Mouse (Mus musculus): ENCODE measurements around the gene Mmd2. TPM values are rescaled to one million over a fixed set of nuclear protein-coding genes. Genes with fewer than 3 reads are reported as not detected.

Mmd2 gene
- polyA plus RNA-seq, 1 experiment: not detected

GRCm38 (mm10) chr5:142614513-142614912 is 5.9 kb upstream of the Mmd2 start:
- TF ChIP-seq GATA1 (IDR thresholded peaks at IDR 0.05; ENCODE audit: borderline replicate concordance, low read length) (no peak), FLI1 (IDR thresholded peaks at IDR 0.05; ENCODE audit: low read length) (no peak)
- Histone ChIP-seq H3K9me3 (peaks cover 26% of the 10 kb centered on the region), H3K36me3 (replicated peaks; ENCODE audit: low read length) (no peaks in the 10 kb centered on the region), H3K4me1 (peaks cover 19% of the 10 kb centered on the region), H3K4me3 (replicated peaks) (no peak overlapping the region), H3K27me3 (replicated peaks) (peaks cover 46% of the 10 kb centered on the region)

- H3K36me3 ChIP-seq (replicated peaks; ENCODE audit: low read length): no peaks in the 10 kb centered on the region
- peaks cover 57% of the 10 kb centered on the region for H3K27me3 ChIP-seq (replicated peaks)
- H3K9me3 ChIP-seq: peaks cover 3% of the 10 kb centered on the region; the same call in 1 of the 2 replicates
- TF ChIP-seq GATA1 (IDR thresholded peaks at IDR 0.05; ENCODE audit: borderline replicate concordance, low read length) (no peak), FLI1 (IDR thresholded peaks at IDR 0.05; ENCODE audit: low read length) (no peak)
- H3K4me1 ChIP-seq: peaks cover 8% of the 10 kb centered on the region
- no peak overlapping the region for H3K4me3 ChIP-seq (replicated peaks)
Observed at GRCm38 (mm10) chr5:142610362-142610761, 1.8 kb upstream of the Mmd2 start.

GRCm38 (mm10) chr5:142608989-142609325 is 357 bp upstream of the Mmd2 start:
- no peak for TF ChIP-seq GATA1 (IDR thresholded peaks at IDR 0.05; ENCODE audit: borderline replicate concordance, low read length)
- TF ChIP-seq FLI1 (IDR thresholded peaks at IDR 0.05; ENCODE audit: low read length): no peak
- H3K4me3 ChIP-seq (replicated peaks): no peak overlapping the region
- H3K4me1 ChIP-seq: 0 out of 2 replicates have a peak, but pooled peaks cover 3% of the 10 kb centered on the region
- H3K36me3 ChIP-seq (replicated peaks; ENCODE audit: low read length): no peaks in the 10 kb centered on the region
- H3K9me3 ChIP-seq: no peaks in the 10 kb centered on the region
- peaks cover 67% of the 10 kb centered on the region for H3K27me3 ChIP-seq (replicated peaks)

- no peaks in the 10 kb centered on the region for H3K9me3 ChIP-seq
- H3K36me3 ChIP-seq (replicated peaks; ENCODE audit: low read length): no peaks in the 10 kb centered on the region
- TF ChIP-seq FLI1 (IDR thresholded peaks at IDR 0.05; ENCODE audit: low read length) (no peak), GATA1 (IDR thresholded peaks at IDR 0.05; ENCODE audit: borderline replicate concordance, low read length) (no peak)
Observed at GRCm38 (mm10) chr5:142605288-142605687, 3.3 kb downstream of the Mmd2 start.

GRCm38 (mm10) chr5:142604379-142604778 is 4.2 kb downstream of the Mmd2 start:
- TF ChIP-seq FLI1 (IDR thresholded peaks at IDR 0.05; ENCODE audit: low read length): no peak
- no peak for TF ChIP-seq GATA1 (IDR thresholded peaks at IDR 0.05; ENCODE audit: borderline replicate concordance, low read length)
- H3K27me3 ChIP-seq (replicated peaks): peaks cover 66% of the 10 kb centered on the region
- H3K36me3 ChIP-seq (replicated peaks; ENCODE audit: low read length): no peaks in the 10 kb centered on the region
- no peak overlapping the region for H3K4me3 ChIP-seq (replicated peaks)
- no peaks in the 10 kb centered on the region for H3K9me3 ChIP-seq
- 0 out of 2 replicates have a peak, but pooled peaks cover 3% of the 10 kb centered on the region for H3K4me1 ChIP-seq

More at GRCm38 (mm10) chr5:142605288-142605687, 3.3 kb downstream of the Mmd2 start:
- no peak overlapping the region for H3K4me3 ChIP-seq (replicated peaks)
- peaks cover 70% of the 10 kb centered on the region for H3K27me3 ChIP-seq (replicated peaks)
- H3K4me1 ChIP-seq: 0 out of 2 replicates have a peak, but pooled peaks cover 3% of the 10 kb centered on the region

GRCm38 (mm10) chr5:142597648-142598390 is 10.8 kb downstream of the Mmd2 start:
- peaks cover 34% of the 10 kb centered on the region for H3K27me3 ChIP-seq (replicated peaks)
- no peak for TF ChIP-seq GATA1 (IDR thresholded peaks at IDR 0.05; ENCODE audit: borderline replicate concordance, low read length)
- TF ChIP-seq FLI1 (IDR thresholded peaks at IDR 0.05; ENCODE audit: low read length): no peak
- no peaks in the 10 kb centered on the region for H3K36me3 ChIP-seq (replicated peaks; ENCODE audit: low read length)
- no peaks in the 10 kb centered on the region for H3K4me1 ChIP-seq
- H3K9me3 ChIP-seq: no peaks in the 10 kb centered on the region
- H3K4me3 ChIP-seq (replicated peaks): no peak overlapping the region

GRCm38 (mm10) chr5:142596723-142597122 is 11.9 kb downstream of the Mmd2 start:
- Histone ChIP-seq H3K36me3 (replicated peaks; ENCODE audit: low read length) (no peaks in the 10 kb centered on the region), H3K4me3 (replicated peaks) (no peak overlapping the region), H3K4me1 (peaks cover 6% of the 10 kb centered on the region; the same call in 1 of the 2 replicates), H3K27me3 (replicated peaks) (peaks cover 28% of the 10 kb centered on the region), H3K9me3 (no peaks in the 10 kb centered on the region)
- TF ChIP-seq GATA1 (IDR thresholded peaks at IDR 0.05; ENCODE audit: borderline replicate concordance, low read length) (no peak), FLI1 (IDR thresholded peaks at IDR 0.05; ENCODE audit: low read length) (no peak)

- H3K9me3 ChIP-seq: no peaks in the 10 kb centered on the region
- no peak overlapping the region for H3K4me3 ChIP-seq (replicated peaks)
- no peaks in the 10 kb centered on the region for H3K36me3 ChIP-seq (replicated peaks; ENCODE audit: low read length)
- peaks cover 6% of the 10 kb centered on the region; the same call in 1 of the 2 replicates for H3K4me1 ChIP-seq
- TF ChIP-seq GATA1 (IDR thresholded peaks at IDR 0.05; ENCODE audit: borderline replicate concordance, low read length) (no peak), FLI1 (IDR thresholded peaks at IDR 0.05; ENCODE audit: low read length) (no peak)
- H3K27me3 ChIP-seq (replicated peaks): peaks cover 24% of the 10 kb centered on the region
Observed at GRCm38 (mm10) chr5:142595698-142596097, 12.9 kb downstream of the Mmd2 start.

- Histone ChIP-seq H3K9me3 (no peaks in the 10 kb centered on the region), H3K27me3 (replicated peaks) (peaks cover 25% of the 10 kb centered on the region), H3K4me1 (peaks cover 6% of the 10 kb centered on the region; the same call in 1 of the 2 replicates), H3K36me3 (replicated peaks; ENCODE audit: low read length) (no peaks in the 10 kb centered on the region), H3K4me3 (replicated peaks) (no peak overlapping the region)
- TF ChIP-seq GATA1 (IDR thresholded peaks at IDR 0.05; ENCODE audit: borderline replicate concordance, low read length) (no peak), FLI1 (IDR thresholded peaks at IDR 0.05; ENCODE audit: low read length) (no peak)
Observed at GRCm38 (mm10) chr5:142590953-142591616, 17.5 kb downstream of the Mmd2 start.

GRCm38 (mm10) chr5:142583616-142584126 is 24.9 kb downstream of the Mmd2 start:
- Histone ChIP-seq H3K27me3 (replicated peaks) (peaks cover 42% of the 10 kb centered on the region), H3K9me3 (peaks cover 4% of the 10 kb centered on the region), H3K36me3 (replicated peaks; ENCODE audit: low read length) (no peaks in the 10 kb centered on the region), H3K4me3 (replicated peaks) (no peak overlapping the region), H3K4me1 (no peaks in the 10 kb centered on the region)
- TF ChIP-seq GATA1 (IDR thresholded peaks at IDR 0.05; ENCODE audit: borderline replicate concordance, low read length) (no peak), FLI1 (IDR thresholded peaks at IDR 0.05; ENCODE audit: low read length) (no peak)

Data from megakaryocyte, embryonic 14.5 days (primary cell).